Mouse (Mus musculus): ENCODE measurements at regions not wholly inside any gene's neighbourhood (a gene's known extent, or its start where the extent isn't known, plus 50 kb on each side); places are given as distances from the start of the nearest gene placed in this dataset.

DNA sequence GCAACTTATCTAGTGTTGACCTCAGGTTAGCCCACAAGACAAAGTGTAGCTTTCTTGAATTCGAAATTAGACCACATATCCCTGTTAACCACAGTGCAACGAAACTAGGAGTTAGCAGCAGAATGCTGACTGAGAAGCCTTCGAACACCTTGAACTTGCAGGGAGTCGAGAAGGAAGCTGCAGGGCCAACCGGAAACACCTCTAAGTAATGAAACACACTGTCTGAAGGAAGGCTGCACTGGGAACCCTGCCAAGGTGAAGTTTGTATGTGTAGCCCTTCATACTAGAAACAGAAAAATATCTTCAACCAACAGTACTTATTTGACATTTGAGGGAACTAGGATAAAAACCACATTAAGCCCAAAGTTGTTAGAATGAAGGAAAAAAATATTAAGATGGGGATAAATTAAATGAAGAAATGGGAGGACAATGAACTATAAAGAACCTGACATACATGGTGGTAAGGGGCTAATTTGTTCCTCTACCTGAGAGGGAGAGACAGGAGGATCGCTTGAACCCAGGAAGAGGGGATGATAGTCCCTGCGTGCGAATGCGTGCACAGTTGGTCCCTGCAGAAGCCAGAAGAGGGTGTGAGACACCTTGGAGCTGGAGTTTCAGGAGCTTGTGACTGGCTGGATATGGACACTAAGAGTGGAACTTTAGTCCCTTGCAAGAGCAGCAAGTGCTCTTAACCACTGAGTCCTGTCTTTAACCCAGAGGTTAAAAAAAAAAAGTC lies 234.4 kb downstream of the Diras2 start:
- no peak for TF ChIP-seq ETS1 (IDR thresholded peaks at IDR 0.05; ENCODE audit: low read depth, low read length)
- TF ChIP-seq EP300 (IDR thresholded peaks at IDR 0.05; ENCODE audit: low read depth in 1 of 2, low read length in 2 of 2): no peak

Measured in MEL (cell line).